Mouse (Mus musculus): ENCODE data around the gene Slc27a2.
A peak's percentile ranks its signal among the peaks of the same experiment; 100 is the strongest.

Gene Slc27a2

GRCm38 (mm10) chr2:126555533-126555932 is 3.3 kb downstream of the Slc27a2 start:
- no peak for DNase-seq

GRCm38 (mm10) chr2:126560094-126560493 is 7.9 kb downstream of the Slc27a2 start:
- no peak for DNase-seq

- DNase-seq: no peak
Measured at GRCm38 (mm10) chr2:126563411-126564105, 11.4 kb downstream of the Slc27a2 start.

- DNase-seq: no peak
Measured at GRCm38 (mm10) chr2:126572163-126572562, 20.0 kb downstream of the Slc27a2 start.

- no peak for DNase-seq
Measured at GRCm38 (mm10) chr2:126572747-126573146, 20.5 kb downstream of the Slc27a2 start.

- no peak for DNase-seq
Measured at GRCm38 (mm10) chr2:126575391-126576176, 23.4 kb downstream of the Slc27a2 start.

- DNase-seq: no peak
Measured at GRCm38 (mm10) chr2:126577362-126577761, 25.2 kb downstream of the Slc27a2 start.

- no peak for DNase-seq
Measured at GRCm38 (mm10) chr2:126579282-126579681, 27.1 kb downstream of the Slc27a2 start.

- DNase-seq: no peak
Measured at GRCm38 (mm10) chr2:126583960-126584359, 31.8 kb downstream of the Slc27a2 start.

GRCm38 (mm10) chr2:126584621-126585369 is 32.6 kb downstream of the Slc27a2 start:
- DNase-seq: no peak

- no peak for DNase-seq
Measured at GRCm38 (mm10) chr2:126587468-126587867, 35.3 kb downstream of the Slc27a2 start.

- DNase-seq: no peak
Measured at GRCm38 (mm10) chr2:126591304-126591703, 39.1 kb downstream of the Slc27a2 start.

GRCm38 (mm10) chr2:126593831-126594610 is 41.8 kb downstream of the Slc27a2 start:
- peak; percentile 87 for DNase-seq

GRCm38 (mm10) chr2:126596347-126597072 is 44.3 kb downstream of the Slc27a2 start:
- DNase-seq: no peak

- no peak for DNase-seq
Measured at GRCm38 (mm10) chr2:126597279-126598241, 45.4 kb downstream of the Slc27a2 start.

- no peak for DNase-seq
Measured at GRCm38 (mm10) chr2:126598359-126598758, 46.2 kb downstream of the Slc27a2 start.

GRCm38 (mm10) chr2:126599005-126599404 is 46.8 kb downstream of the Slc27a2 start:
- DNase-seq: peak; percentile 50

GRCm38 (mm10) chr2:126600533-126600932 is 48.3 kb downstream of the Slc27a2 start:
- no peak for DNase-seq

- no peak for DNase-seq
Measured at GRCm38 (mm10) chr2:126601918-126602600, 49.9 kb downstream of the Slc27a2 start.

GRCm38 (mm10) chr2:126606061-126606687 is 54.0 kb downstream of the Slc27a2 start:
- no peak for DNase-seq

All from embryo, embryonic 11 days (tissue).